Mouse (Mus musculus) thymus, postnatal 10 days (tissue): ENCODE results near the gene Plxdc1.

ENCODE experiments used
- DNase-seq, 2 experiments: peaks; one replicate each; pipeline ENCODE4 v3.0.0; 2021; ENCODE audit warnings: low spot score in 2 of 2

Gene Plxdc1

DNA sequence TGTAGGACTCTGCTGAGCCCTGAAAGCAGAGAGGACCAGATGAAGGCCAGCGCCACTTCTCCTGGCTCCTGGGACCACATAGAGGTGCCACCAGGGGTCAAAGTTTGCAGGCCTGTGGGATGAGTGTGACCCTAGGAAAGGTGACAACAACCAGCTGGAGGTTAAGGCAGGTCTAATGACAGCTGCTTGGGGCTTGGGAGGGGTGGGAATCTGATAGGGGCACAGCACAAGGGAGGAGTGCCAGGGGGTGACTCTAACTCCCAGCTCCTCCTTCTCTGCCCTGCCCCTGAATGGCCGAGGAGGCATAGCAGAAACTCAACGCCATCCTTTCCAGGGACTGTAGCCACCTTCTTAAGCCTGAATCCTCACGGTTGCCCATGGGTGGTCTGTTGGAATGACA lies 30.6 kb upstream of the Plxdc1 start:
- DNase-seq = no peak

DNA sequence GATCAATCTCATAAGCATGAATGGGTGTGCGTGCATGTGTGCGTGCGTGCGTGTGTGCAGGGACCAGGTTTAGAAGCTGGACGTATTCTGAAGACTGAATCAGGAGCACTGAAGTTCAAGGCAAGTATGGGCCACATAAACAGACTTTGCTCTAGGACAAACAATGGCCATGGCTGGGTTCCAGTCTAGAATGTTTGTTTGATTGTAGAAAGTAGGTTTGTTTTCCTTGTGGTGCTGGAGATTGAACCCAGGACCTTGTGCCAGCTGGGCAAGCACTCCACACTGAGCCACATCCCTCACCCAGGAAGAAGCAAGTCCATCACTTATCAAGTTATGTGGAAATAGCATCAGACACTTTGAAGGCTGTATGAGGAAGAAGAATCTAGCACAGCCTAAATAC lies 29.9 kb upstream of the Plxdc1 start:
- DNase-seq = no peak

GRCm38 (mm10) chr11:98012831-98013230 lies 26.6 kb upstream of the Plxdc1 start:
- no peak for DNase-seq

- no peak for DNase-seq
Measured at GRCm38 (mm10) chr11:98011716-98012115, 25.5 kb upstream of the Plxdc1 start.

DNA sequence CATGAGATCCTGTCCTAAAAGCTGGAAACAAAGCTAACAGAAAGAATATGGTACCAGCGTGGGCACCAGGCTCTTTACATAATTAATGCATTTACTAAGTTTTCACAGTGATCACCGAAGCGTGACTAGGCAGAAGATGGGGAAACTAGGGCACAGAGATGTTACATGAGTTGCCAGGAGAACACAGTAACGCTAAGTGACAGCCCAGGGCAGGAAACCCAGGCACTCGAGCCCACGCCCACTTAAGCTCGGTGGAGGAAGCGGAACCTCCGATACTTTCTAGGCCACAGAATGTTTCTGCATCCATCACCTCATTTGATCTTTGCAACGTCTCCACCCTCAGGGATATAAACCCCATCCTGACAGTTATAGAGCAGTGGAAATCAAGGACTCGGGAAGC lies 21.8 kb upstream of the Plxdc1 start:
- DNase-seq = no peak

- no peak for DNase-seq
Measured at GRCm38 (mm10) chr11:98005686-98006085, 19.4 kb upstream of the Plxdc1 start.

GRCm38 (mm10) chr11:98005076-98005475 lies 18.8 kb upstream of the Plxdc1 start:
- no peak for DNase-seq

GRCm38 (mm10) chr11:98004161-98004560 lies 17.9 kb upstream of the Plxdc1 start:
- no peak for DNase-seq

- peak; percentile 55 to 61 for DNase-seq
Measured at GRCm38 (mm10) chr11:98003171-98003671, 17.0 kb upstream of the Plxdc1 start.

GRCm38 (mm10) chr11:98002627-98003026 lies 16.4 kb upstream of the Plxdc1 start:
- DNase-seq = peak; percentile 94 to 99

DNA sequence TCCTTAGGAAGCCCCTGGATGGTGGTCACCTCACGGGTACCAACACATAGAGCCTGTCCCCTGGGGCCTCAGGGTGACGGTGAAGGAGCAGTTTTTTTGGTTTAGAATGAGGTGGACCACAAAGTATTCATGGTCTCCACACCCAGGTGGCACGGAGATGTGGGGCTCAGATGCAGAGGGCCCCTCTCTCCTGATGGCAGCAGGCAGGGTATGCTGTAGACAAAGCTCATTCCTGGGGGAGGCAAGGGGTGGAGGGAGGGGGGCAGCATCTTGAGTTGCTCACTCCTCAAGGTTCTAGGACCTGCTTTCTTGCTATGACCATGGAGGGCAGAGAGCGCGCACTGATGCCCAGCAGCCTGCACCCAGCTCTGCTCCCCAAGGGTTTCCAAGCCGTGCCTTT lies 15.7 kb upstream of the Plxdc1 start:
- DNase-seq = peak in 1 of 2 experiments; percentile 35

- peak; percentile 80 to 88 for DNase-seq
Measured at GRCm38 (mm10) chr11:98001351-98001824, 15.1 kb upstream of the Plxdc1 start.

GRCm38 (mm10) chr11:98000378-98001140 lies 14.3 kb upstream of the Plxdc1 start:
- DNase-seq = peak; percentile 87 to 93

- DNase-seq = no peak
Measured at GRCm38 (mm10) chr11:97999748-98000147, 13.5 kb upstream of the Plxdc1 start.

GRCm38 (mm10) chr11:97998898-97999608 lies 12.8 kb upstream of the Plxdc1 start:
- DNase-seq = peak; percentile 72 to 78

DNA sequence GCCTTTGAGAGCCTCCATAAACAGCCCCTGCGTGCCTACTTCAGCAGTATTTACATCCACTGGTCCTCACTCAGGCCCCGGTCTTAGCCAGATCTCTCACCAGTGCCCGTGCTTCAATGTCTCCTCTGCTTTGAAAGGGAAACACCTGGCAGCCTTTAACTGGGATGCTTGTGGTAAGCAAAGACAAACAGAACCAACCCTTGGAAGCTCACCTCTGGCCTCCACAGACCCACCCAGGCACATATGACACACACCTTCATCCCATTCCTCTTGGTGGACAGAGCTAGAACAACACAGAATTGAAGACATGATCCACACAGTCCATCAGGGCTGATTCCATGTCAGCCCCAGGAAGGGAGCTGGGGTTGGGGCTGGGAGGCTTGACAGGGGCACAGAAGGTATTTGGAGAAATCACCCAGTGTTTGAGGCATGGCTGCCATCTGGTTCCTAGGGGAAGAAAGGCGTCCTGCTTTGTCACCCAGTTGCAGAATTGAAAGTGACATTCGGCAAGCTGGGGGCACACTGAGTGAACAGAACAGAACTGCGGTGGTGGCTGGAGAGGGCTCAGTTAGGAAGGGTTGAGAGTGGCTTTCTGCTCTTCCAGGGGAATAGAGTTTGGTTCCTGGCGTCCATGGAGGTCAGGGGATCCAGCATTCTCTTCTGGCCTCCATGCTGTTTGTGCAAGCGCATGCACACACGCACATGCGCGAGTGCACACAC lies 12.0 kb upstream of the Plxdc1 start:
- DNase-seq = no peak

DNA sequence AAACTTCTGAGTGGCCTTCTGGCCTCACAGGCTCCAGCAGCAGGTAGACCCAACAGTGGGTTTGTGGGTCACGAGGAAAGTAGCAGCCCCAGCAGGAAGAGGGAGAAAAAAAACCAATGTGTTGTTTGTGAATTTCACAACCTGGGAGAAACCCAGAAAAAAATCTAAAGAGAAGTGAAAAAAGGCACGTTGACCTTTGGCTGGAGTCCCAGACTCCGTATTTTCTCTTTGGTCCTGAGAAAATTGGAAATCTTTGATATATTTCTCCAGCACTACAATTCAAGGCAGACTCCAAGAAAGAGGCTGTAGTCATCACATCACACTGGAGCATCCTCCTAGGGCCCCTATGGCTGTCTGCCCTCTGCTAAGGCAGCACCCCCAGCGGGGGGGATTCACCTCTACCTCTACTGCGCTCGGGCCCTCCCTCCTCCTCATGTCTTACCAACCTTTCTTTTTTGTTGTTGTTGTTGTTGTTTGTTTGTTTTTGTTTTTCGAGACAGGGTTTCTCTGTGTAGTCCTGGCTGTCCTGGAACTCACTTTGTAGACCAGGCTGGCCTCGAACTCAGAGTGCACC lies 11.2 kb upstream of the Plxdc1 start:
- DNase-seq = no peak

DNA sequence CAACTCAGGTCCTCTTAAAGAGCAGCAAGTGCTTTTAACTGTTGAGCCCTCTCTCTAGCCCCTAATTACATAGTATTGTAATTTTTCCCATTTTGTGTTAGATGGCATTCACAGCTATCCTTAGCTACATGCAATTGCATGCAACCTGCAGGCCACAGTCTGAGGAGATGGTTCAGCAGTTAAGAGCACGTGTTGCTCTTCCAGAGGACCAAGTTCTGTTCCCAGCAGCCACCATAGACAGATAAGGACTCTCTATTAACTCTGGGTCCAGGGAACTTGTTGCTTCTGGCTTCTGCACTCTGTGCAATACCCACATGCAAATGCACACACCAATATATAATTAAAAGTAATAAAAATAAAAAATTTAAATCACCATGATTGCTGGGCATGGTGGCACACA lies 10.4 kb upstream of the Plxdc1 start:
- no peak for DNase-seq

DNA sequence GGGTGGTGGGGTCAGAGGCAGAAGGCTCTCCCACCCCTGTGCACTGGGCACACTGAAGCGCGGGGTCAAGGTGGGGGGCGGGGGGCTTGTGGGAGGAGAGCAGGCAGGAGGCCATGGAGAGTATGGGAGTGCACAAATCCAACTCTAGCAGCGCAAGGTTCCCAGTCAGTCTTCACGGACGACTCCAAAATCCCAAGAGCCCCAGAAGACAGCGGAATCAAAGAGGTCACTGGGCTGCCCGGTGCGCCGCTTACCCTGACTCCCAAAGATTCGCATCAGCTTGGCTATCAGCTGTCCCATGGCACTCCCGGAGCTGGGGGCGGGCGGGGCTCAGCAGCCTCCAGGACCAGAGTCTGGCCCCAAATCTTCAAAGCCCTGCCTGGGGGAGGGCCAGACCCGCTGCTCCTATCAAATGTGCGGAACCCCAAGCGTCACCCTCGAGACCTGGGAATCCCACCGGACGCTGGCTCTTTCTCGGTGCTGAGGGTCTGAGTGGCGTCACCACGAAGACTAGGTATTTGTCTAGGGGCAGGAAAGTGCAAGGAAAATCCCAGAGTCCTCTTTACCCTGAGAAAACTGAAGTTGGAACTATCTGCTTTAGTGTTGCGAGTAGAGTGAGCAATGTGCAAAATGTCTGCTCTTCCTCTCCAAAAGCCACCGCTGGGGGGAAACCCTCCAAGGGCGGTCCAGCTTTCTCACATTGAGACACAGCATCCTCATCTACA lies 9.5 kb upstream of the Plxdc1 start, which contains the start of gene Arl5c:
Arl5c (minus strand) TSS at position 618 of the 725 bp plus-strand sequence.
- peak; percentile 78 to 85 for DNase-seq

- peak; percentile 89 to 98 for DNase-seq
Measured at GRCm38 (mm10) chr11:97994539-97995100, 8.4 kb upstream of the Plxdc1 start.
